Mouse (Mus musculus): ENCODE measurements around the gene Pm20d1. TPM values are rescaled to one million over a fixed set of nuclear protein-coding genes. Genes with fewer than 3 reads are reported as not detected.
A peak's percentile ranks its signal among the peaks of the same experiment; 100 is the strongest.

The Pm20d1 gene
- polyA plus RNA-seq, 1 experiment from 2014 or later: 0.27 TPM

DNA sequence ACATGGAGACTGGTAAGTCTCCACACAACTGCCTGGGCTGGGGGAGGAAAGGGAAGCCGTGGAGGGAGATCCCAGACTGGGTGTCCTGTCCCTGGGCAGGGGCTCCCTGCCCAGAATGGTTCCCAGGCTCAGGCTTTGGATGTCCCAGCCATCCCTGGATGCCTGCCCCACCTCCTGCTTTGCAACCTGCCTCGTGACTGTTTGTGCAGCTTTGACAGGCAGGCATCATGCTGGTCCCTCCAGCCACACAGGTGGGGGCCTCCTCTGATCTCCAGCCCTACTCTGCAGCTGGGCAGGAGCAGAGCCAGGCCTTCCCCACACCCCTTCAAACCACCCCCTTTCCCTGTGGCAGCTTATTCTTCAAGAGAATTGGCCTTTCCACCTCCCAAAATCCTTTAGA, 42.1 kb downstream of the Pm20d1 start:
- H3K27ac ChIP-seq: no peak overlapping the region
- 64% methylated on average over 2 of the region's 2 CpGs for WGBS
- no peak for ATAC-seq (ENCODE audit: low FRiP score)

DNA sequence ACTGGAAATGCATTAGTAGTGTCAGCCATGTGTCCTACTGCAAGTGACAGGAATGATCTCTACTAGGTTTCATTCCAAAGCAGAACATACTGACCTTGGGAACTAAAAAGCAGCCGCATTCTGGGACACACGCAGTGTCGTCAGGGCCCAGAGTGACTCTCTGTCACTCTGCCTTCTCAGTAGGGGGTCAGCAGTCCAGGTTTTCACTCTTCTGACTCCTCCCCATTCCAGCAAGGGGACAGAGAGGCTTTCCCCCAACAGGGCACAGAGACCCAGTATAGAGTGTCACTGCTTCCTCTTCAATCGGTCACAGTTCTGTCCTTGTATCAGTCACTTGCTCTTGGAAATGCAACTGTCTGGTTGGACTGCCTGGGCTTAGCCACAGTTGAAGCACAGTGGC, 45.0 kb downstream of the Pm20d1 start:
- no peak overlapping the region for H3K9ac ChIP-seq
- no peaks in the 10 kb centered on the region for H3K27me3 ChIP-seq
- H3K4me3 ChIP-seq: no peak overlapping the region
- no peaks in the 10 kb centered on the region for H3K4me1 ChIP-seq (replicated peaks)
- no peaks in the 10 kb centered on the region for H3K9me3 ChIP-seq
- no peak overlapping the region for H3K27ac ChIP-seq
- H3K36me3 ChIP-seq: peaks cover 72% of the 10 kb centered on the region
- no peak for ATAC-seq (ENCODE audit: low FRiP score)
- H3K4me2 ChIP-seq: no peak overlapping the region
- WGBS: 79% methylated on average over 4 of the region's 4 CpGs

More for the DNA sequence above, 42.1 kb downstream of the Pm20d1 start:
- H3K9me3 ChIP-seq: no peaks in the 10 kb centered on the region
- no peak overlapping the region for H3K4me3 ChIP-seq
- 0 out of 2 replicates have a peak, but pooled peaks cover 9% of the 10 kb centered on the region for H3K4me1 ChIP-seq (replicated peaks)
- H3K36me3 ChIP-seq: peaks cover 58% of the 10 kb centered on the region
- no peak overlapping the region for H3K4me2 ChIP-seq
- H3K27me3 ChIP-seq: no peaks in the 10 kb centered on the region
- no peak overlapping the region for H3K9ac ChIP-seq

DNA sequence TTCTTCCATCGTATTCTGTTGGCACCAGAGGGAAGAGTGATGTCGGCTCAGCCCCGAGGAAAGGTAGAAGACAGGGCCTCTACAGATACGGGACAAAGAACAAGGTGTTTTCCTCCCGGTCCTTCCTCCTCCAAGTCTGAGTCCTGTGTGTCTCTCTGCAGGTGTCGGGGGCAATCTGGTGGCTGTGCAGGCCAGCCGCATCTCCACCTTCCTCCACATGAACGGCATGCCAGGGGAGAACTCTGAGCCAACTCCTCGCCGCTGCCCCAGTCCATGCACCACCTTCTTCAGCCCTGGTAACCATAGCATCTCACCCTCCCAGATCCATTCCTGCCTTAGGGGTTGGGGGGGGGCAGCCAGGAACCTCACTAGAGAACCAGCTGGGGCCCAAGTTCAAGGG, 46.6 kb downstream of the Pm20d1 start:
- H3K4me2 ChIP-seq: no peak overlapping the region
- H3K27me3 ChIP-seq: no peaks in the 10 kb centered on the region
- peaks cover 79% of the 10 kb centered on the region for H3K36me3 ChIP-seq
- H3K9ac ChIP-seq: no peak overlapping the region
- no peaks in the 10 kb centered on the region for H3K9me3 ChIP-seq
- H3K27ac ChIP-seq: no peak overlapping the region
- no peak overlapping the region for H3K4me3 ChIP-seq
- H3K4me1 ChIP-seq (replicated peaks): no peaks in the 10 kb centered on the region
- WGBS: 94% methylated on average over 10 of the region's 10 CpGs
- no peak for ATAC-seq (ENCODE audit: low FRiP score)

- Histone ChIP-seq H3K36me3 (peaks cover 71% of the 10 kb centered on the region), H3K4me1 (replicated peaks) (no peaks in the 10 kb centered on the region), H3K9me3 (no peaks in the 10 kb centered on the region), H3K27ac (no peak overlapping the region), H3K4me3 (no peak overlapping the region), H3K9ac (no peak overlapping the region), H3K27me3 (no peaks in the 10 kb centered on the region), H3K4me2 (no peak overlapping the region)
- no peak for ATAC-seq (ENCODE audit: low FRiP score)
- 47% methylated on average over 8 of the region's 8 CpGs for WGBS
Observed at GRCm38 (mm10) chr1:131844883-131845282, 47.7 kb downstream of the Pm20d1 start.

DNA sequence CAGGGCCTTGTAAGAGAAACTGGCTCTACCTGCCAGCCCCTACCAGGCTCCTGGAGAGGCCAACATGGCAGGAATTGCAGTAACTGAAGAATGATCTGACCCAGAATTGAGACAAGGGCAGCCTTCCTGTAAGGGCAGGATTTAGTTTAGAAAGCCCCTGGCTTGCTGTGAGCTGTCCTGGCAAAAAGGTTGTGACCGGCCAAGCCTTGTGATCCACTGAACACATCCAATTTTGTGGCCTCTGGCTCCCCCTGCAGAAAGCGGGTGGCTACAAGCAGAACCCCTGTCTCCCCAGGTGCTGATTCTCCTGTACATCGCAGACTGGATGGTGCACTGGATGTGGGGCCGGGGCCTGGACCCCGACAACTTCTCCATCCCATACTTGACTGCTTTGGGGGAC, 49.1 kb downstream of the Pm20d1 start:
- Histone ChIP-seq H3K9me3 (no peaks in the 10 kb centered on the region), H3K4me1 (replicated peaks) (no peaks in the 10 kb centered on the region), H3K27me3 (no peaks in the 10 kb centered on the region), H3K36me3 (peaks cover 57% of the 10 kb centered on the region), H3K9ac (no peak overlapping the region), H3K27ac (no peak overlapping the region), H3K4me2 (no peak overlapping the region), H3K4me3 (no peak overlapping the region)
- ATAC-seq (ENCODE audit: low FRiP score): no peak
- 80% methylated on average over 5 of the region's 5 CpGs for WGBS

DNA sequence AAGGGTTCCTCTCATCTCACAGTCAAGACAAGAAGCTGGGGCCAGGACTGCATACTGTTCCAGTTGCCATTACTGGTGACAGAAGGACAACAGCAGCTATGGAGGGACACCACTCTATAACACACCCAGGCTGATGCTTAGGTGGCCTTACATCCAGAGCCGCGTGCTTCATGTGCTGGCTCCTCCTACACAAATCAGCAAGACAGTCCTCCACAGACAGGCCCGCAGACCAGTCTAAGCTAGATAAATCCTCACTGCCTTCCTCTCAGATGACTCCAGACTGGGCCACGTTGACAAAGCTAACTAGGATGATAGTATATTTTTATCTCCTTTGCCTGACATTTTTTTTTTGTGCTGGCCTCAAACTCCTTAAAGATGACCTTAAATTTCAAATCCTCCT, 64.6 kb downstream of the Pm20d1 start:
- no peaks in the 10 kb centered on the region for H3K36me3 ChIP-seq
- no peak overlapping the region for H3K4me3 ChIP-seq
- no peaks in the 10 kb centered on the region for H3K27me3 ChIP-seq
- H3K4me2 ChIP-seq: no peak overlapping the region
- no peak overlapping the region for H3K9ac ChIP-seq
- no peaks in the 10 kb centered on the region for H3K9me3 ChIP-seq
- no peak overlapping the region for H3K27ac ChIP-seq
- ATAC-seq (ENCODE audit: low FRiP score): no peak
- H3K4me1 ChIP-seq (replicated peaks): no peaks in the 10 kb centered on the region
- 89% methylated on average over 4 of the region's 4 CpGs for WGBS

DNA sequence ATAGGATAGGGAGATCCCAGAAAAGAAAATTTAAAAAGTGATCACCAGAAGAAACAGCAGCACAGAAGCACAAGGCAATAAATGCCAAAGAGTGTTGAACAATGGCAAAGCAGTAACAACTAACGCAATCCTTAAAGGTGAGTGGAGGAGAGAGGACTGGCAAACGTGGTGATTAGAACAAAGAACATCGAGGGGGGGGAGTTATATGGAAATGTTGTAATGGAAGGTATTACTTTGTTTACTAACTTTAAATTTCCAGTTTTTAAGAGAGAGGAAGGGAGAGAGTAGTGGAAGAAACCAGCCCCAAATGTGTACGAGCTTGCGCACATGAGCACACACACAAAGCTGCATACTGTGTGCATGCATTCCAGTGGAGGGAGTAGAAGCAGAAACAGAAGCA, 68.4 kb downstream of the Pm20d1 start:
- Histone ChIP-seq H3K9ac (no peak overlapping the region), H3K4me2 (no peak overlapping the region), H3K36me3 (no peaks in the 10 kb centered on the region), H3K27ac (no peak overlapping the region), H3K4me1 (replicated peaks) (peaks cover 5% of the 10 kb centered on the region), H3K27me3 (peaks cover 9% of the 10 kb centered on the region), H3K9me3 (no peaks in the 10 kb centered on the region), H3K4me3 (no peak overlapping the region)
- 82% methylated on average over 5 of the region's 5 CpGs for WGBS
- no peak for ATAC-seq (ENCODE audit: low FRiP score)

DNA sequence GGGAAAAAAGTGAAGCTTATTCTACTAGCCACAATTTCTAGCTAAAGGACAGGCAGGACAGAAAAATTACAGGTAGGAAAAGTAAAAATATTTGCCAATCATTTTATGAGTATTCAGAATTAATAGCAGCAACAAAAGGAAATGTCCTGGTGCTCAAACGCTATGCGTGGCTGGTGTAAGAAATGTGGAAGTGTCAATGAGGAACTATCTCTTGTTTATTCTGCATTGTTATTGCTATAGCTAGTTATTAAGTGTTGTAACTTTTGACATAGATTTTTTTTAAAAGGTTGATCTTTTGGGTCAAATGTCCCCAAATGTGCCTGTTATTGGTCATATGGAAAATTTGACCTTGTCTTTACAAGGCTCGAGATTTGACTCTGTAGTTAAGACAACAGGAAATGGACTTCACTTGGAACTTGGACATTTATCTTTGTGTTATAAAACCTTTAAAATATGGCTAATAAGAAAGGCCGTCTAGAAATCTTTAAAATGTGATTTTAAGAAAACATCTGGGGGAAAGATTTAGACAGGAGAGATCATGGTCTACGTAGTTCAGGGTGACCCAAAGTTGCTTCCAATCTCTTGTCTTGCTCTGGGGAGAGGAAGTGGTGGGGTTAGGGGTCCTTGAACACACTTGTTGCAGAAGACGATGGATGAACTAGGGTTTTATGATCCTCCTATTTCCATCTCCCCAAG, 69.3 kb downstream of the Pm20d1 start:
- H3K9ac ChIP-seq: no peak overlapping the region
- H3K4me3 ChIP-seq: no peak overlapping the region
- H3K27me3 ChIP-seq: peaks cover 9% of the 10 kb centered on the region
- ATAC-seq (ENCODE audit: low FRiP score): peak; percentile 60; the same call in 1 of the 2 replicates
- H3K9me3 ChIP-seq: no peaks in the 10 kb centered on the region
- H3K27ac ChIP-seq: no peak overlapping the region
- 83% methylated on average over 6 of the region's 6 CpGs for WGBS
- peaks cover 5% of the 10 kb centered on the region for H3K4me1 ChIP-seq (replicated peaks)
- H3K36me3 ChIP-seq: no peaks in the 10 kb centered on the region
- H3K4me2 ChIP-seq: no peak overlapping the region

DNA sequence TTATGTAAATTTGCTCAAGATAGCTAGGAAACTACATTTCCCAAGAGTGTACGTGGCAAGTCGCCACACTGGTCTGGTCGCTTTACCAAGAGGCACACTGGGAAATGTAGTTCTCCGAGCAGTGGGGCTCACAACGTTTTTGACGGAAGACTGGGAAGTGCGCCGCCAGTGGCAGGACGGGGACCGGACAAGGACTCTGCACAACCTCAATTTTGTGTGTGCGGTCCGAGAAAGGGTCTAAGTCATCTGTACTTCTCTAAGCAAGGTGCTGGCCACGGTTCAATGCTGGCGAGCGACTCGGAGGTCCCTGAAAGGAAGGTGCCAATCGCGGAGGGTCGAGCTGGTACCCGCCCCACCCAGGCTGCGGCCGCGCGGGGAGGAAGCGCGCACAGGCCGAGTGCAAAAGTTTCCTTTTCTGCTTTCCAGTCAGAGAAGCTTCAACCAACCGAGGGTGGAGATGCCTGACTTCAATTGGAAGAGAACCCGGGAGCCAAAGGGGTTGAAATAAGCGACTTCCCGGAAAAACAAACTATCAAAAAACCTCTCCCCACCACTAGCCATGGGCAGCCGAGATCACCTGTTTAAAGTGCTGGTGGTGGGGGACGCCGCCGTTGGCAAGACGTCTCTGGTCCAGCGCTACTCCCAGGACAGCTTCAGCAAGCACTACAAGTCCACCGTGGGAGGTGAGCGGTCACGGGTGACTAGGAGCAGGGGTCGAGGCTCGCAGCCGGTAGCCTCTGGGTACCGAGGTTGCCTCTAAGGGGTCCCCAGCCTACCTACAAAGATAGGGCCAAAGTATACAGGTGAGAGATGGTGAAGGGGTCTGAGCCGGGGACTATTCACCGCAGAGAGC, 70.1 kb downstream of the Pm20d1 start, which contains the start of gene Rab29:
Gene Rab29 (plus strand): TSS at position 132 of the 853 bp plus-strand sequence.
- H3K27me3 ChIP-seq: peaks cover 9% of the 10 kb centered on the region
- WGBS: 2% methylated on average over 46 of the region's 46 CpGs
- H3K4me3 ChIP-seq: peak within 1 kb of the TSS; percentile 55
- H3K4me1 ChIP-seq (replicated peaks): peaks cover 5% of the 10 kb centered on the region
- peak within 1 kb of the TSS; percentile 67 for H3K9ac ChIP-seq
- H3K9me3 ChIP-seq: no peaks in the 10 kb centered on the region
- no peak within 1 kb of the TSS for H3K27ac ChIP-seq
- ATAC-seq (ENCODE audit: low FRiP score): peak; percentile 97
- peak within 1 kb of the TSS; percentile 75 for H3K4me2 ChIP-seq
- H3K36me3 ChIP-seq: no peaks in the 10 kb centered on the region

GRCm38 (mm10) chr1:131867946-131868290, 70.7 kb downstream of the Pm20d1 start:
- Histone ChIP-seq H3K9me3 (no peaks in the 10 kb centered on the region), H3K9ac (peak overlapping the region; percentile 67), H3K36me3 (no peaks in the 10 kb centered on the region), H3K4me1 (replicated peaks) (peaks cover 5% of the 10 kb centered on the region), H3K4me2 (peak overlapping the region; percentile 75), H3K27me3 (peaks cover 9% of the 10 kb centered on the region), H3K27ac (no peak overlapping the region), H3K4me3 (peak overlapping the region; percentile 55)
- WGBS: 33% methylated on average over 10 of the region's 10 CpGs
- 0 out of 2 replicates have a peak, but pooled peaks have one; percentile 17 for ATAC-seq (ENCODE audit: low FRiP score)

DNA sequence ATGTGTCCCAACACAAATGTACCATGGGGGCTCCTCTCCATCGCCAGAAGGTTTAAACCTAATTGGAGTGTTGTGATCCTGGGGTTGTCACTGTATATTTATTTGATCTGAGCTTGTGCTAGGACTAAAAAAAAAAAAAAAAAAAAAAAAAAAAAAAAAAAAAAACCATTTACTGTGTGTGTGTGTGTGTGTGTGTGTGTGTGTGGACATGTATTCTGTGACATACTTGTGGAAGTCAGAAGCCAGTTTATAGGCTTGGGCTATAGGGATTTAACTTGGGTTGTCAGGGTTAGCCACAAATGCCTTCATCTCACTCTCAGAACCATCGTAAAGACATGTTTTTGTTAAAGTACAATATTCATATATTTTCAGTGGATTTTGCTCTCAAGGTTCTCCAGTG, 72.4 kb downstream of the Pm20d1 start:
- peaks cover 9% of the 10 kb centered on the region for H3K27me3 ChIP-seq
- no peaks in the 10 kb centered on the region for H3K36me3 ChIP-seq
- no peak overlapping the region for H3K4me3 ChIP-seq
- H3K9ac ChIP-seq: no peak overlapping the region
- ATAC-seq (ENCODE audit: low FRiP score): no peak
- peaks cover 5% of the 10 kb centered on the region for H3K4me1 ChIP-seq (replicated peaks)
- H3K4me2 ChIP-seq: no peak overlapping the region
- WGBS: 89% methylated on average over 2 of the region's 2 CpGs
- no peak overlapping the region for H3K27ac ChIP-seq
- H3K9me3 ChIP-seq: no peaks in the 10 kb centered on the region
